Mouse (Mus musculus): ENCODE results near the gene Dop1b. TPM values are rescaled to one million over a fixed set of nuclear protein-coding genes. Genes with fewer than 3 reads are reported as not detected.
A peak's percentile ranks its signal among the peaks of the same experiment; 100 is the strongest.

Gene Dop1b
- total RNA-seq, 4 experiments from 2014 or later, result 16.9 to 36.6 (median 26.4) TPM

- DNase-seq, result no peak
These were observed 1.3 kb downstream of the Dop1b start for GRCm38 (mm10) chr16:93712966-93713365.

- DNase-seq, result no peak
These were observed 2.7 kb downstream of the Dop1b start for GRCm38 (mm10) chr16:93714426-93714825.

GRCm38 (mm10) chr16:93715826-93716225, 4.1 kb downstream of the Dop1b start:
- no peak for DNase-seq

GRCm38 (mm10) chr16:93717299-93717703, 5.6 kb downstream of the Dop1b start:
- DNase-seq, result peak; percentile 34

GRCm38 (mm10) chr16:93721771-93722170, 10.1 kb downstream of the Dop1b start:
- no peak for DNase-seq

- no peak for DNase-seq
These were observed 10.8 kb downstream of the Dop1b start for GRCm38 (mm10) chr16:93722476-93722875.

GRCm38 (mm10) chr16:93725417-93726144, 13.9 kb downstream of the Dop1b start:
- DNase-seq, result no peak

- DNase-seq, result no peak
These were observed 14.5 kb downstream of the Dop1b start for GRCm38 (mm10) chr16:93726186-93726585.

- no peak for DNase-seq
These were observed 17.0 kb downstream of the Dop1b start for GRCm38 (mm10) chr16:93728676-93729075.

- no peak for DNase-seq
These were observed 18.4 kb downstream of the Dop1b start for GRCm38 (mm10) chr16:93729801-93730721.

GRCm38 (mm10) chr16:93731310-93731709, 19.6 kb downstream of the Dop1b start:
- DNase-seq, result no peak

GRCm38 (mm10) chr16:93732875-93733569, 21.3 kb downstream of the Dop1b start:
- no peak for DNase-seq

- DNase-seq, result no peak
These were observed 27.5 kb downstream of the Dop1b start for GRCm38 (mm10) chr16:93739251-93739650.

GRCm38 (mm10) chr16:93742903-93743302, 31.2 kb downstream of the Dop1b start:
- no peak for DNase-seq

- no peak for DNase-seq
These were observed 32.4 kb downstream of the Dop1b start for GRCm38 (mm10) chr16:93744049-93744490.

GRCm38 (mm10) chr16:93744804-93745340, 33.2 kb downstream of the Dop1b start:
- DNase-seq, result no peak

- peak; percentile 34 for DNase-seq
These were observed 34.7 kb downstream of the Dop1b start for GRCm38 (mm10) chr16:93746397-93746796.

GRCm38 (mm10) chr16:93746957-93747356, 35.3 kb downstream of the Dop1b start:
- DNase-seq, result no peak

- DNase-seq, result no peak
These were observed 35.7 kb downstream of the Dop1b start for GRCm38 (mm10) chr16:93747421-93747820.

GRCm38 (mm10) chr16:93749147-93749910, 37.6 kb downstream of the Dop1b start:
- no peak for DNase-seq

- DNase-seq, result no peak
These were observed 38.8 kb downstream of the Dop1b start for GRCm38 (mm10) chr16:93750464-93750863.

- DNase-seq, result no peak
These were observed 40.1 kb downstream of the Dop1b start for GRCm38 (mm10) chr16:93751816-93752215.
